Comparison of ENCODE assay signal across 8 mouse cellular contexts in genomic region chr7:28780067-28780658, GRCm38 (mm10). TPM values are rescaled to one million over a fixed set of nuclear protein-coding genes. Genes with fewer than 3 reads are reported as not detected.
DNase-seq lines count a peak whose midpoint lies in the region; ATAC-seq and TF ChIP-seq lines count a peak whose summit lies in the region.

No protein-coding gene starts in this region.

- no peak for TF ChIP-seq POLR2A in heart, adult 2 months (IDR thresholded peaks at IDR 0.05; ENCODE audit: insufficient read depth, low read depth, low read length)
- no peak for TF ChIP-seq POLR2A in spleen, adult 2 months (IDR thresholded peaks at IDR 0.05; ENCODE audit: low read depth, low read length)

- peak; percentile 57 for DNase-seq in 3134 (ENCODE audit: extremely low read depth, insufficient read length, low spot score)
- peak; percentile 85 for DNase-seq in adrenal gland, postnatal 25 days
- DNase-seq in embryonic facial prominence, embryonic 11.5 days (ENCODE audit: low spot score), result peak; percentile 95
- peak; percentile 85 to 88 for DNase-seq in heart, adult 2 months
- peak; percentile 62 to 90 for DNase-seq in kidney, adult 8-10 months
- peak; percentile 75 to 89 for DNase-seq in spleen, adult 2 months (ENCODE audit: low read depth in 1 of 2, low spot score in 2 of 2)

- no peak overlapping the region for H3K4me2 ChIP-seq in embryonic facial prominence, embryonic 11.5 days (ENCODE audit: low read depth, low read length)
- H3K4me2 ChIP-seq in limb, embryonic 12.5 days, result no peak overlapping the region
- no peak overlapping the region for H3K4me2 ChIP-seq in midbrain, embryonic 15.5 days

- no peak overlapping the region for H3K27ac ChIP-seq in embryonic facial prominence, embryonic 11.5 days (replicated peaks; ENCODE audit: low read depth, low read length)
- peak overlapping the region; percentile 32 for H3K27ac ChIP-seq in heart, adult 2 months
- H3K27ac ChIP-seq in limb, embryonic 12.5 days, result no peak overlapping the region
- H3K27ac ChIP-seq in midbrain, embryonic 15.5 days, result peak overlapping the region; percentile 31; the same call in 1 of the 2 replicates
- peak overlapping the region; percentile 70 for H3K27ac ChIP-seq in spleen, adult 2 months (ENCODE audit: insufficient read depth, low read length)

- H3K9ac ChIP-seq in embryonic facial prominence, embryonic 11.5 days (replicated peaks; ENCODE audit: low read length), result 0 out of 2 replicates have a peak overlapping the region, but pooled peaks have one; percentile 13
- no peak overlapping the region for H3K9ac ChIP-seq in heart, adult 2 months (ENCODE audit: low read depth, low read length)
- H3K9ac ChIP-seq in limb, embryonic 12.5 days (replicated peaks), result no peak overlapping the region
- no peak overlapping the region for H3K9ac ChIP-seq in midbrain, embryonic 15.5 days

- TF ChIP-seq CTCF in heart, adult 2 months (IDR thresholded peaks at IDR 0.05), result peak; percentile 78
- TF ChIP-seq CTCF in spleen, adult 2 months (IDR thresholded peaks at IDR 0.05; ENCODE audit: extremely low read depth, insufficient read depth, insufficient read length, insufficient replicate concordance), result peak; percentile 80

- ATAC-seq in embryonic facial prominence, embryonic 11.5 days (replicated peaks; ENCODE audit: insufficient number of reproducible peaks, low FRiP score, low TSS enrichment, low read depth), result no peak; the same call in 1 of the 2 replicates
- ATAC-seq in limb, embryonic 12.5 days (ENCODE audit: insufficient number of reproducible peaks, insufficient read depth, low FRiP score, low TSS enrichment, low read depth), result 0 out of 2 replicates have a peak, but pooled peaks have one; percentile 37
- peak; percentile 57; the same call in 1 of the 2 replicates for ATAC-seq in midbrain, embryonic 15.5 days (replicated peaks)

- intact Hi-C loops in heart, adult 2 months (cut with DNase I), result loop anchor here (1.0 to 2.0 kb wide), 3 partner anchors 17 to 259 kb away; no protein-coding TSS in a partner anchor

- H3K36me3 ChIP-seq in embryonic facial prominence, embryonic 11.5 days (replicated peaks; ENCODE audit: control insufficient read depth, insufficient read depth, low read depth, low read length), result peaks cover 2% of the 10 kb centered on the region; the same call in 1 of the 2 replicates
- no peaks in the 10 kb centered on the region for H3K36me3 ChIP-seq in heart, adult 2 months (ENCODE audit: control insufficient read depth, insufficient read depth, low read length)
- H3K36me3 ChIP-seq in limb, embryonic 12.5 days, result peaks cover 63% of the 10 kb centered on the region
- H3K36me3 ChIP-seq in midbrain, embryonic 15.5 days (replicated peaks), result peaks cover 8% of the 10 kb centered on the region; the same call in 1 of the 2 replicates
- peaks cover 6% of the 10 kb centered on the region for H3K36me3 ChIP-seq in spleen, adult 2 months (ENCODE audit: control insufficient read depth, insufficient read depth, low read length)

- no peaks in the 10 kb centered on the region for H3K79me2 ChIP-seq in heart, adult 2 months (replicated peaks; ENCODE audit: control insufficient read depth, insufficient read depth, low read length)

- H3K27me3 ChIP-seq in embryonic facial prominence, embryonic 11.5 days (ENCODE audit: control insufficient read depth, insufficient read depth, low read length), result no peaks in the 10 kb centered on the region
- H3K27me3 ChIP-seq in heart, adult 2 months (ENCODE audit: control insufficient read depth, insufficient read depth, low read length), result no peaks in the 10 kb centered on the region
- no peaks in the 10 kb centered on the region for H3K27me3 ChIP-seq in limb, embryonic 12.5 days
- H3K27me3 ChIP-seq in midbrain, embryonic 15.5 days (replicated peaks), result no peaks in the 10 kb centered on the region
- H3K27me3 ChIP-seq in spleen, adult 2 months (ENCODE audit: control insufficient read depth, insufficient read depth, low read length), result no peaks in the 10 kb centered on the region

- H3K4me1 ChIP-seq in embryonic facial prominence, embryonic 11.5 days (ENCODE audit: control insufficient read depth, insufficient read depth, low read length), result no peaks in the 10 kb centered on the region
- H3K4me1 ChIP-seq in heart, adult 2 months (ENCODE audit: control insufficient read depth, insufficient read depth, low read length), result peaks cover 4% of the 10 kb centered on the region
- H3K4me1 ChIP-seq in limb, embryonic 12.5 days (replicated peaks), result peaks cover 4% of the 10 kb centered on the region
- peaks cover 4% of the 10 kb centered on the region; the same call in 1 of the 2 replicates for H3K4me1 ChIP-seq in midbrain, embryonic 15.5 days
- peaks cover 21% of the 10 kb centered on the region; the same call in 1 of the 2 replicates for H3K4me1 ChIP-seq in spleen, adult 2 months (ENCODE audit: control insufficient read depth, insufficient read depth, insufficient read length)

- H3K9me3 ChIP-seq in embryonic facial prominence, embryonic 11.5 days (replicated peaks; ENCODE audit: control insufficient read depth, low read length), result no peaks in the 10 kb centered on the region
- H3K9me3 ChIP-seq in limb, embryonic 12.5 days, result no peaks in the 10 kb centered on the region
- H3K9me3 ChIP-seq in midbrain, embryonic 15.5 days, result no peaks in the 10 kb centered on the region

- no peak overlapping the region for H3K4me3 ChIP-seq in embryonic facial prominence, embryonic 11.5 days (ENCODE audit: low read depth, low read length)
- H3K4me3 ChIP-seq in heart, adult 2 months, result no peak overlapping the region
- H3K4me3 ChIP-seq in limb, embryonic 12.5 days (replicated peaks), result no peak overlapping the region
- H3K4me3 ChIP-seq in midbrain, embryonic 15.5 days, result no peak overlapping the region
- peak overlapping the region; percentile 27; the same call in 1 of the 2 replicates for H3K4me3 ChIP-seq in spleen, adult 2 months (ENCODE audit: extremely low read depth, insufficient read depth, insufficient read length)

- WGBS in embryonic facial prominence, embryonic 11.5 days, result 51% methylated on average over 6 of the region's 6 CpGs
- 38% methylated on average over 6 of the region's 6 CpGs for WGBS in heart, adult 2 months
- WGBS in limb, embryonic 12.5 days, result 49% methylated on average over 6 of the region's 6 CpGs
- 42% methylated on average over 6 of the region's 6 CpGs for WGBS in midbrain, embryonic 15.5 days
- 28% methylated on average over 6 of the region's 6 CpGs for WGBS in spleen, adult 2 months

- TF ChIP-seq EP300 in heart, adult 2 months (IDR thresholded peaks at IDR 0.05; ENCODE audit: insufficient read depth, low read depth, low read length), result peak; percentile 79; the same call in 1 of the 2 replicates

RNA-seq across cellular contexts. Expression of gene Rinl, which starts 8.6 kb away (rescaled TPM):
- total RNA-seq in adrenal gland, postnatal 25 days (2021), result 2.9 and 3.1 TPM in 2 replicates
- polyA plus RNA-seq in embryonic facial prominence, embryonic 11.5 days (2014; fragmentation: Nextera tagmentation; extraction: Ambion mirVana), result 2.3 and 3.2 TPM in 2 replicates
- total RNA-seq in heart, adult 2 months (2021), result 1 to 10 TPM; 1.3 to 2.0 TPM
- polyA plus RNA-seq in heart, adult 2 months (2012; rRNA removed), result 3.2 and 3.3 TPM in 2 replicates
- polyA plus RNA-seq in limb, embryonic 12.5 days (2016; fragmentation: Nextera tagmentation; extraction: Ambion mirVana), result 2.3 and 3.1 TPM in 2 replicates
- 2.4 and 3.3 TPM in 2 replicates for polyA plus RNA-seq in midbrain, embryonic 15.5 days (2015; fragmentation: Nextera tagmentation; extraction: Ambion mirVana)
- 35.4 and 36.4 TPM in 2 replicates for polyA plus RNA-seq in spleen, adult 2 months (2012; rRNA removed)

RNA-seq across cellular contexts. Expression of gene Nfkbib, which starts 12.9 kb away (rescaled TPM):
- 36.8 and 42.6 TPM in 2 replicates for total RNA-seq in adrenal gland, postnatal 25 days (2021)
- 33.4 and 41.0 TPM in 2 replicates for polyA plus RNA-seq in embryonic facial prominence, embryonic 11.5 days (2014; fragmentation: Nextera tagmentation; extraction: Ambion mirVana)
- total RNA-seq in heart, adult 2 months (2021), result 10 to 100 TPM; 25.1 to 31.6 TPM
- 18.7 and 27.8 TPM in 2 replicates for polyA plus RNA-seq in heart, adult 2 months (2012; rRNA removed)
- polyA plus RNA-seq in limb, embryonic 12.5 days (2016; fragmentation: Nextera tagmentation; extraction: Ambion mirVana), result 37.4 and 40.8 TPM in 2 replicates
- polyA plus RNA-seq in midbrain, embryonic 15.5 days (2015; fragmentation: Nextera tagmentation; extraction: Ambion mirVana), result 65.8 and 66.5 TPM in 2 replicates
- polyA plus RNA-seq in spleen, adult 2 months (2012; rRNA removed), result 51.1 and 67.9 TPM in 2 replicates

RNA-seq across cellular contexts. Expression of gene Sirt2, which starts 13.6 kb away (rescaled TPM):
- 71.4 and 75.2 TPM in 2 replicates for total RNA-seq in adrenal gland, postnatal 25 days (2021)
- 65.6 and 67.2 TPM in 2 replicates for polyA plus RNA-seq in embryonic facial prominence, embryonic 11.5 days (2014; fragmentation: Nextera tagmentation; extraction: Ambion mirVana)
- 10 to 100 TPM; 78.8 to 92.3 TPM for total RNA-seq in heart, adult 2 months (2021)
- polyA plus RNA-seq in heart, adult 2 months (2012; rRNA removed), result 82.9 and 103 TPM in 2 replicates
- polyA plus RNA-seq in limb, embryonic 12.5 days (2016; fragmentation: Nextera tagmentation; extraction: Ambion mirVana), result 70.8 and 76.9 TPM in 2 replicates
- 125 and 129 TPM in 2 replicates for polyA plus RNA-seq in midbrain, embryonic 15.5 days (2015; fragmentation: Nextera tagmentation; extraction: Ambion mirVana)
- 48.4 and 53.3 TPM in 2 replicates for polyA plus RNA-seq in spleen, adult 2 months (2012; rRNA removed)

RNA-seq across cellular contexts. Expression of gene Ccer2, which starts 24.2 kb away (rescaled TPM):
- not detected in 2 replicates for total RNA-seq in adrenal gland, postnatal 25 days (2021)
- 1.5 and 2.0 TPM in 2 replicates for polyA plus RNA-seq in embryonic facial prominence, embryonic 11.5 days (2014; fragmentation: Nextera tagmentation; extraction: Ambion mirVana)
- not detected for total RNA-seq in heart, adult 2 months (2021)
- not detected in 2 replicates for polyA plus RNA-seq in heart, adult 2 months (2012; rRNA removed)
- 0.24 TPM in 1 of 2 replicates, not detected in the other for polyA plus RNA-seq in limb, embryonic 12.5 days (2016; fragmentation: Nextera tagmentation; extraction: Ambion mirVana)
- polyA plus RNA-seq in midbrain, embryonic 15.5 days (2015; fragmentation: Nextera tagmentation; extraction: Ambion mirVana), result 0.36 and 0.50 TPM in 2 replicates
- polyA plus RNA-seq in spleen, adult 2 months (2012; rRNA removed), result not detected in 2 replicates

RNA-seq across cellular contexts. Expression of gene Hnrnpl, which starts 28.2 kb away (rescaled TPM):
- 423 and 491 TPM in 2 replicates for total RNA-seq in adrenal gland, postnatal 25 days (2021)
- polyA plus RNA-seq in embryonic facial prominence, embryonic 11.5 days (2014; fragmentation: Nextera tagmentation; extraction: Ambion mirVana), result 328 and 350 TPM in 2 replicates
- 100 to 1,000 TPM; 192 to 206 TPM for total RNA-seq in heart, adult 2 months (2021)
- 208 and 348 TPM in 2 replicates for polyA plus RNA-seq in heart, adult 2 months (2012; rRNA removed)
- polyA plus RNA-seq in limb, embryonic 12.5 days (2016; fragmentation: Nextera tagmentation; extraction: Ambion mirVana), result 347 and 425 TPM in 2 replicates
- polyA plus RNA-seq in midbrain, embryonic 15.5 days (2015; fragmentation: Nextera tagmentation; extraction: Ambion mirVana), result 175 and 176 TPM in 2 replicates
- polyA plus RNA-seq in spleen, adult 2 months (2012; rRNA removed), result 189 and 209 TPM in 2 replicates

Comparison
In these comparisons a context has a peak if more than half of its experiments do, and no peak if none do; other contexts are left out.
1. H3K27ac ChIP-seq: peak in heart, adult 2 months (single experiment), midbrain, embryonic 15.5 days (single experiment) and spleen, adult 2 months (single experiment); none in embryonic facial prominence, embryonic 11.5 days (single experiment) and limb, embryonic 12.5 days (single experiment).
2. Peak in every context shown above with its lines, with median percentiles within 50 percentile points of each other: DNase-seq.